Mouse (Mus musculus) lung, postnatal 25 days (tissue): ENCODE results near the gene Naga.

Experiments
- DNase-seq: peaks from one replicate; pipeline ENCODE4 v3.0.0; 2022; ENCODE audit warnings: low spot score

The Naga gene

GRCm38 (mm10) chr15:82354126-82354945 is 15.6 kb upstream of the Naga start, which contains the start of gene Ndufa6:
Gene Ndufa6 (minus strand): TSS chr15:82354322.
- DNase-seq = peak; percentile 98

- no peak for DNase-seq
Observed at GRCm38 (mm10) chr15:82353745-82354113, 15.0 kb upstream of the Naga start.

GRCm38 (mm10) chr15:82353078-82353744 is 14.5 kb upstream of the Naga start:
- DNase-seq = no peak

GRCm38 (mm10) chr15:82351480-82351879 is 12.8 kb upstream of the Naga start:
- DNase-seq = no peak

GRCm38 (mm10) chr15:82350349-82350748 is 11.6 kb upstream of the Naga start:
- DNase-seq = no peak

GRCm38 (mm10) chr15:82348999-82349341 is 10.2 kb upstream of the Naga start:
- no peak for DNase-seq

DNA sequence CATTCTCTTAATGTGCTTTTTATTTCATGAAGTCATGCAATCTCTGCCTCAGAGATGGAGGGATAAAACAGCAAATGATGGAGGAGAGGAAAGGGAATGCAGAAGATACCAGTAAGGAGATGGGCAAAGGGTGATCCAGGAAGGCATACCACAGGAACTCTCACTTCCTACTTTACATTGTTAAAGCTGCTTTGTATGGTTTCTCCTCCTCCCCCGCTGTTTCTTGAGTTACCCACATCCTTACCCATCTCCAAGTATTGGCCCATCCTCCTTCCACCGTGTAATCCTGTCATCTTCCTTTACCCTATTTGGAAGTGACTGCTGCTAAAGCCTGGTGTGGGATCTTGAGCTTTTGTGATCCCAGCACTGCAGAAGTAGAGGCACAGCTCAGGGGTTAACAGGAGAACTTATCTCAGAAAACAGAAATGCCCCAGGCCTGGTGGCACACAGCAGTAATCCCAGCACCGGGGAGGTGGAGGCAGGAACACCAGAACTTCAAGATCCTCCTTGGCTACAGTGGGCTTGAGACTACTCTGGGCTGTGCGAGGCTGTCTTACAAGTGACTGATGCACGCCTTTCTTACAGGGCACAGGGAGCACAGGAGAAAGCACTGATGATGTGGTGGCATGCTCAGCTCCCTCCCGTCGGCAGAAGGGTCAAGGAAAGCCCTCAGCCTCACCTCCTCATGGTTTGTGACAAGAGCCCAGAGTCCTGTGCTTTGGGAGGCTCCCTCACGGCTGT is 9.7 kb upstream of the Naga start:
- DNase-seq = no peak

DNA sequence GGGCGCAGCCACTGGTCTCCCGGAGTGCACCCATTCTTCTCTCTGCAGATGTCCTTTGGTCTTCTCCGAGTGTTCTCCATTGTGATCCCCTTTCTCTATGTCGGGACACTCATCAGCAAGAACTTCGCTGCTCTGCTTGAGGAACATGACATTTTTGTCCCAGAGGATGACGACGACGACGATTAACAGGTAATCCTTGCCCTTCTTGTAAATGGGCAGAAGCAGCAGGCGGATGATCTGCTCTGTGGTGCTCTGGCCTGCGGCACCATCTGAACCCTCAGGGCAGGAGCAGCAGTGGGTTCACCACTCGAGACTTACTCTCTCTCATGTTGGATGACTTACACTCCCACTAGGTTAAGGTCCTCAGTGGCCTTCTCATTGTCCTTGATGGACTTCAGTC is 9.1 kb upstream of the Naga start:
- no peak for DNase-seq

DNA sequence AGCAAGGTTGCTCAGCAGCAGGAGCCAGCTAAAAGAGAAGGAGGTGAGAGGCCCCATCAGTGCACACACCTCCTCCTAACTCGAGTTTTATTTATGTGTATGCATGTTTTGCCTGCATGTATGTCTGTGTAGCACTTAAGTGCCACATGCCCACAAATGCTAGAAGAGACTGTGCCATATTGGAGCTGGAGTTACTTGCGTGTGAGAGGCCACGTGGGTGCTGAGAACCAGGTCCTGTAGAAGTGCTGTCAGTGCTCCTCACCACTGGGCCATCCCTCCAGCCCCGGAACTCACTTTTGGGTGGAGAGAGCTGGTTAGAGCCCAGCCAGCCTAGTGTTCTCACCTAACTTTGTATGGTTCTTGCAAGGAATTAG is 8.6 kb upstream of the Naga start:
- DNase-seq = no peak

GRCm38 (mm10) chr15:82346580-82347302 is 8.0 kb upstream of the Naga start:
- no peak for DNase-seq

- peak; percentile 99 for DNase-seq
Observed at GRCm38 (mm10) chr15:82345820-82346470, 7.2 kb upstream of the Naga start.

GRCm38 (mm10) chr15:82344971-82345370 is 6.2 kb upstream of the Naga start:
- DNase-seq = no peak

GRCm38 (mm10) chr15:82343368-82344287 is 4.9 kb upstream of the Naga start:
- DNase-seq = no peak

DNA sequence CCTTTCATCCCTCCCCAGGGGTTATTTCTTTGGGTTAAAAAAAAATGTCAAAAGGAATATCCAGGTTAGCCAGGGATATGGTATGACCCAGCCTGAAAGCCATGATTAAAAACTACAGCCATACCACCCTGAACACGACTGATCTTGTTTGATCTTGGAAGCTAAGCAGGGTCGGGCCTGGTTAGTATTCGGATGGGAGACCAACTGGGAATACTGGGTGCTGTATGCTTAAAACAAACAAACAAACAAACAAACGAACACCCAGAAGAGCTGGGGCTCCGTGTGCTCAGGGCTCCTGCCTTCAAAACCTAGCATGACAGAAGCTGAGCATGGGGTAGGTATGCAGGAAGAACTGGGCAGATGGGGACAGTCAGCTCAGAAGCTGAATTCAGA is 3.8 kb upstream of the Naga start:
- no peak for DNase-seq

DNA sequence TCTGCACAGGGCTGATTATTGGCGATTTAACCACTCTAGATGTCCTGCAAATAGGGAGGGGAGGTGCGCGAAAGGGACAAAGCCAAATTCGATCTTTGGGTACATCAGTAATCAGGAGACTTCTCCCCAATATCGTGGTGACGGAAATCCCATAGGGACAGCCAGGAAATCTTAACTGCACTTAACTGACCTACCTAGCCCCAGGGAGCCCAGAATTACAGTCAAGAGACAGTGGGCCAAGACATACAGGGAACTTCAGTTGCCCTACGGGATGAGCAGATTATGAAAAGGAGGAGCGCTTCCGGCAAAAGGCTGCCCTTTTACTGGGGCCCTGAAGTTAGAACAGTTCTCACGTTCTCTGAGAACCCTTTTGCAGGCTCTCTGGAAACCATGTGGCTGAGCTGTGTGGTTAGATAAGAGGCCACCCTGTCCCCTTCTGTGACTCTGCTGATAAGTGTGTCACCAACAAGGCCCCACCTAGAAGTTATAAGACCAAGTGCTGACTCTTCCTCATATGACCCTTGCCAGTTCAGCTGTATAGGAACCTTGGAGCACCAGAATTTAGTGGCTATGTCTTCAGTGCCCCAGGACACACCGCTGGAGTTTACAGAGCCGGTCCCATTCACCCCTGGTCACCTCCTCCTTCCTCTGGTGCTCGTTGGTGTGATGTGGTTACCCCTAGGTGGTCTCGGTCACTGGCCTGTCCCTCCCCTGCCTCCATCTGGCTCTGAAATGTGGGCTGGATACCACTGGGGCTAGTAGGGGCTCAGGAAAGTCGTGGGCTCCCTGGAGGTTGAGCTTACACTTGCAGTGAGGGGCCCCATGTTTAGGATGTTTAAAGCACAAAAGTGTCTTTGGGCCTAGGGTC is 3.2 kb upstream of the Naga start:
- DNase-seq = no peak

GRCm38 (mm10) chr15:82341036-82341501 is 2.3 kb upstream of the Naga start:
- no peak for DNase-seq

GRCm38 (mm10) chr15:82340414-82341035 is 1.8 kb upstream of the Naga start:
- DNase-seq = no peak

DNA sequence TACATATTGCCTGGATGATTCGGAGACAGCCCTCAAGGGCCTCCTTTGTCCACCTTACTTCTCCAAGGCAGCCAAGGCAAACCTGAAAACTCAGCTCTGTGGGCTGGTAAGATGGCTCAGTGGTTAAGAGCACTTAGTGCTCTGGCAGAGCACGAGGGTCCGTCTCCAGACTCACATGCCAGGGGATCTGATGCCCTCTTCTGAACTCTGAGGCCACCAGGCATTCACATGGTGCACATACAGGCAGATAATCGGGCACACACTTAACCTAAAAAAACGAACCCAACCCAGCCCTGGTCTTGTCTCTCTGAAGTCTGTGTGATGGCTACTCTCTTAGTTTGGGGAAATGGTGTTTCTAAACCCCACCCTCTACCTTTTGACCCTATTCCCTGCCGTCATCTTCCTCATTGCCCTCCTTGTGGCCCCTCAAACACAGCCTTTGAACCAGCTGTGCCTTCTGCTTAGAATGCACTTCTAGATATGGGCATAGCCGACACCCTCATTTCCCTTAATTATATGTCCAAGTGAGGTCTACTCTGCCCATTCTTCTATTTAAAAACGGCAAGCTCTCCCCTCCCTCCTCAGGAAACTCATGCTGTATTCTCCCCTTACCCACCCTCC is 1.0 kb upstream of the Naga start:
- DNase-seq = no peak

DNA sequence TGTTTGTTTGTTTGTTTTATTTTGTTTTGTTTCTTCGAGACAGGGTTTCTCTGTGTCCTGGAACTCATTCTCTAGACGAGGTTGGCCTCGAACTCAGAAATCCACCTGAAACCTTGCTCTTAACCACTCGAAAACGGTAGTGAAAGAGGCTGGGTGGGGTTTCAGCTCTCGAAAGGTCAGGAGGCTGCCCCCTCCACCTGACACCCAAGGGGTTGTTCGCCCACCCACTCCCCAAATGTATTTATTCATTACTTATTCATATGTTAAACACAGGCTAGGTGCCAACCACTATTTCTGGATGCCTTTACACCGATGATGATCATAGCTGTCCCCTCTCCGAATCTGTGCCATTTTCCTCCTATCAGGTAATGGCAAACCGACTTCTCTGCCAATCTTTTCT is 425 bp upstream of the Naga start:
- DNase-seq = no peak
